Mouse (Mus musculus) lung, adult 2 months (tissue): ENCODE measurements around the gene Lipc.

Source experiments
- CTCF ChIP-seq: fragments of 200-500 bp; IDR thresholded peaks from 2 replicates; pipeline ENCODE4 v1.5.1; 2011; ENCODE audit warnings: mild to moderate bottlenecking, low read length, control low read depth; ENCODE audit not compliant: insufficient read depth
- POLR2A ChIP-seq: fragments of 200-500 bp; IDR thresholded peaks from 2 replicates; pipeline ENCODE4 v1.6.1; 2011; ENCODE audit warnings: low read depth, mild to moderate bottlenecking, control low read depth, low read length, borderline replicate concordance; ENCODE audit errors: extremely low read depth

- TF ChIP-seq CTCF: no peak
- TF ChIP-seq POLR2A: no peak
Observed at GRCm38 (mm10) chr9:70867381-70867780, 84.6 kb downstream of the Lipc start.
